Mouse (Mus musculus) liver (tissue): ENCODE results near the gene Clec2d.
"Not testable (repeated sequence)": the region's sequence is repeated elsewhere in the genome, so short reads cannot be mapped to it uniquely, and the experiment has no call there.

Experiments
- DNase-seq: peaks from one replicate; pipeline ENCODE4 v3.0.0-alpha.2; 2020; ENCODE audit warnings: mixed read lengths

The Clec2d gene

DNA sequence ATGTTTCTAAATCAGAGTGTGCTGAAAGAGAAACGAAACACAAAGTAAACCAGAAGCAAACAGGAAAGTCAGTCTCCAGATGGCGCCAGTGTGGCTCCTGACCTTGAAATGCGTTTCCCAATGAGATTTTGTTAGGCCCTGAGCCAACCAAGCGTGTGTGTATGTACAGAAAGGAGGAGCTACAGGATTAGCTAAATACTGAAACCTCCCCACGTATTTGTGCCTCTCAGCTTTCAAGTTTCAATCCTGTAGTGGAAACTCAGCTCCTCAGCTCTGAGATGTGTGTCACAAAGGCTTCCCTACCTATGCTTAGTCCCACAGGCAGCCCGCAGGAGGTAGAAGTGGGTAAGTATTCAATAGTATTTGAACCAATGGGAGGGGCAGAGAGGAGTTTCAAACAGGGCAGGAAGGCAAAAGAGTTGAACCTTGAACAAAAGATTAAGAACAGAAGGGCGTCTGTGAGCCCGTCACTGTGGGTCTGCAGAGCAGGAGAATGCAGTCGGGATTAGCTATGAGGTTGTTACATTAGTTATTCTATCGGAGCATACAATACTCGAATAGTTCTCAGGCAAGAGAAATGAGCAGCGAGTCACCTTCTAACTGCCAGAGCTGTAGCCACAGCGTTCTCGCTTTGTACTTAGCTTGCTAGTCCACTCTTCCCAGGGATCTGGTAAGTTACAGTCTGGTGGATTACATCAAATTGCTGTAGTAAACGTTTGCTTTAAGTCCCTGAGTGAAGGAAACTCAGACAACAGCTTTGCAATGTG lies at the start of gene Clec2d:
TSS of gene Clec2d (plus strand) at position 213 of the 767 bp plus-strand sequence.
- peak; percentile 78 for DNase-seq

DNA sequence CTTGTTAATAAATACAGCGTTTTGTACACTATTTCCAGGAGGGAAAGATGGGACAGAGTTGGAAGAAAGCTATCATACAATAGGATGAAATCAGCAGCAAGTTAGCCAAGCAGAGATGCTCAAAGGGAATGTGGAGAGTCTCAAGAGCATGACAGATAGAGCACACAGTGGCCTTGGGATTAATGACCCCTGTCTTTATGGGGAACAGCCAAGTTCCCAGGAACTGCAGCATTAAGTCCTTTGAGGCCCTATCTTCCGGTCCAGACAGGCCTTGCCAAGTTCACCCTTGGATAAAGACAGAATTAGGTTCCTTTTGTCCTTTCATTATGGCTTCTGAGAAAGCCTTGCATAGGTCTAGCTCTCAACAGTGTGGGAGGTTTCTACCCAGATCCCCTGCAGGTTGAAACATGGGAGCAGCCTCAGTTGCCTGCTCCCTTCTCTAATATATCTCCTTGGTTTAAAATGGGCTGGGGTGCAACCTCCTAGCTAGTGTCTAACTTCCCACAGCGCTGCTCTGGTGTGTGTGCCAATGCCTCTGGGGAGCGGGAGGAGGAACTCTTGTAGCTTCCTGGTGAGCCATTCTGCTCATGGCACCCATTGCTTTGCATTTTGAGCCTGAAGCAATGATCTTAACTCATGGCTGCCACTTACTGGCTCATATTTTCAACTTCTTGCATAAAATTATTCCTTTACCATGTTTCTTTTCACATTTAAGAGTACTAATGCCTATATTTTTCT lies 47.6 kb upstream of the Clec2d start:
- DNase-seq, result no peak

DNA sequence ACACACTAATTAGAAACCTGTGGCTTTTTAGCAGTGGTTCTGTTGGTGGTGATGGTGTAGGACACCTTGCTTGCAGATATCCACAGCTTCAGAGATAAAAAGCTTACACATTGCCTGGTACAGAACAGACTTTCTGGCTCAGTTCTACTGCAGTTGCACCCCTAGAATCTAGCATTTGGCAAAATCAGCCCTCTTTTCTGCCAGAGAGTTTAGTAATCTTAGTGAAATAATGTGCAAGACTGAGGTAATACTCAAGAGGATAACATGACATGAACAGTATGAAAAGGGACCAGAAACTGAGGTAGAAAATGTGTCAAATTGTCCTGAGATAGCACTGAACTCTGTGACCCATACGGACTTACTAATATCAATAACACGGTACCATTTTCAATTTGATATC lies 33.6 kb upstream of the Clec2d start:
- DNase-seq, result no peak

DNA sequence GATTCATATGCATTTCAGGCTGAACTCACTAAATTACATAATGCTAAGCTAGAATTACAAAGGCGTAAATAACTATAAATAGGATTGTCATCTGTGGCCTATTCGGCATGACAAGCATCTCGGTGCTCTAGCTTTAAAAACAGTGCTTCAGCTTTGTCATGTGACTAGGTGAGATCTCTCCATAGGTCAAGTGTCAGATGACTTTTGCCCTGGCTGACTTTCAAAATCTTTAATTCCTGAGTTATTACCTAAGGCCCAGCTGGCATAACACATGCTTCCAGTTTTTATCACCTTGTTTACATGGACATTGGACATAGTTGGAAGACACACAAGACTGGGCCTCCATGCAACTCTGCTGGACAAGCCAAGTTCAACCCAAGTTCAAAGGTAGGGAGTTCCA lies 20.3 kb upstream of the Clec2d start:
- DNase-seq, result no peak

DNA sequence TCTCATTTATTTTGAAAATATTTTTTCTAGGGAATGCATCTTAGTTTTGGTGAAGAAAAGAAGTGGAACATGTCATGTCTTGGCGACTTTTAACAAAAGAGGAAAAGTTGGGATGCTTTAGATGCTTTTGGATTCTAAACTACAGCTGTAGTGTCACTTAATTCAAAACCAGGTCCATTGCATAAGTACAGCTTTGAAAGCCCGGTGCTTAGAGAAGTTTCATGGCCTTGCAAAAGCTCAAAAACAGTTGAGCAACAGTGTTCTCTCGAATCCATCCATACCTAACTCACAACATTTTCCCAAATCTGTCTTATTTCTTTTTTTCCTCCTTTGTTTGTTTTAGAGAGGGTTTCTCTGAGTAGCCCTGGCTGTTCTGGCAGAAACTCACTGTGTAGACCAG lies 19.3 kb upstream of the Clec2d start:
- DNase-seq, result no peak

DNA sequence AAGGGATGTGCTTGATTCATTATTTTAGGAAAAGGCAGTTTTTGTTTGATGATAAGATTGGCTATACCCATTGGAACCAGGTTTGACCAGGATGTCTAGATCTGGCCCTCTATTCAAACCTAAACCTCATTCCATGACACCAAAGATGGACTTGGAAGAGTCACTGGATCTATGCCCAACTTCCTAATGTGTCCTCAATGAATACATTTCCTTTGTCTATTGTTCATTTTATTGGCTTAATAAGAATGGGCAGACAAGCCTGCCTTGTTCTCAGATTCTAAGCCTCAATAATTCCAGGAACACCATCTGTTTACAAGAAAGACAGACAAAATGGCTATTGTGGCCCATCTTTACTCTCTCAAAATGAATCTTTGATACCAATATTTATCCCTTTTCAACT lies 18.5 kb upstream of the Clec2d start:
- DNase-seq, result no peak

DNA sequence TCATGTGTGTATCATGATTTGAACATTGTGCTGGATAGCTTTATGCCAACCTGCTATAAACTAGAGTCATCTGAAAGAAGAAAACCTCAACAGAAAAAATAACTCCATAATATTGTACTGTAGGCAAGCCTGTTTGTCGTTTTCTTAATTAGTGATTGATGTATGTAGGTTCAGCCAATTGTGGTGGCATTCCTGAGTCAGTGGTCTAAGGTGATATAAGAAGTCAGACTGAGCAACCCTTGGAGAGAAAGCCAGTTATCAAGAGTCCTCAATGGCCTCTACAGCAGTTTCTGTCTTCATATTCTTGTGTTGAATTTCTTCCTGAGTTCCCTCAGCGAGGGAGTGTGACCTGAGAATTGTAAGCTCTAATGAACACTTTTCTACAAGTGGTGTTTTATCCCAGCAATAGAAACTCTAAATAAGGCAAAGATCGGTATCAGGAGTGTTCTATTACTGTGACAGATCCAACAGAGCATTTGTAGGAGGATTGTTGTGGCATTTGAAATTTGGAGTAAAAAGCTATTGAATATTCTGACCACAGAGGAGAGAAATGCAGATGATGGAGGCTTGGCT lies 17.7 kb upstream of the Clec2d start:
- DNase-seq, result no peak

DNA sequence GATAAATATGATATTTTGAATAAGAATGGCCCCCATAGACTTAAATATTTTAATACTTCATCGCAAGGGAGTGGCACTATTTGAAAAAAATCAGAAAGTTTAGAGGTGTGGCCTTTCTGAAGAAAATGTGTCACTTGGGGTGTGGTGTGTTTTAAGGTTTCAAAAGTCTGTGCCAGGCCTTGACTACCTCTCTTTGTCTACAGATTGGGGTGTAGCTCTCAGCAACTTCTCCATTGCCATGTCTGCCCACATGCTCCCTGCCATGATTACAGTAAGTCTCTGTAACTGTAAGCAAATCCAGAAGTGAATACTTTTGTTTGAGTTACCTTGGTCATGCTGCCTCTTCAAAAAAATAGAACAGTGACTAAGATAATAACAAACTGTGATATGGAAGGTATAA lies 16.8 kb upstream of the Clec2d start:
- DNase-seq, result no peak

DNA sequence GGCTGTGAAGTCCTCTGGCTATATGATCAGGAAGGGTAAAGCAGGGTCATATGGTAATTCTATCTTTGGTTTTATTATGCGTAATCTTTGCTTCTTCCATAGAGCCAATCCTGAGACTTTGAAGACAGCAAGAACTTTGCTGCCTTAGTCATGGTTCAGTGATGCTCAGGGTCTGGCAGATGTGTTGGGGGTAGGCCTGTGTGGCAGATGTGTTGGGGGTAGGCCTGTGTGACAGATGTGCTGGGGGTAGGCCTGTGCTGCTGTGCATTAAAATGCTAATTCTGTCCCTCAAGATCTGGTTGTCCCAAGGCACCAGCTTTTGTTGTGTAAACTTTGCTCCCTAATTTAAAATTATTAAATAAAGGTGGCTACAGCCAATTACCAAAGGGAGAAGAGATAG lies 9.5 kb upstream of the Clec2d start:
- no peak for DNase-seq

DNA sequence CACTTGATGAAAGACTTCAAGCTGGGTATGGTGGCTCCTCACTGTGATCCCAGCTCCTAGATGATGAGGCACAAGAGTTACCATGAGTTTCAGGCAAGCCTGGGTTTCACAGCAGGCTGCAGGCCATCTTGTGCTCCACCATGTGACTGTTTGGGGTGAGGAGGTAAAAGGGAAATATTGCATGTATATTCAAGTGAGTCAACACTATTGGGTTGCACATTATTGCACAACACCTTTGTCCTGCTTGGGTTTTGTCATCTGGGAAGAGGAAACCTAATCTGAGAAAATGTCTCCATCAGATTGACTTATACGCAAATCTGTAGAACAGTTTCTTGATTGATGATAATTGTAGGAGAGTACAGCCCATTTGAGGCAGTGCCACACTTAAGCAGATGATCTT lies 8.7 kb upstream of the Clec2d start:
- DNase-seq, result no peak

DNA sequence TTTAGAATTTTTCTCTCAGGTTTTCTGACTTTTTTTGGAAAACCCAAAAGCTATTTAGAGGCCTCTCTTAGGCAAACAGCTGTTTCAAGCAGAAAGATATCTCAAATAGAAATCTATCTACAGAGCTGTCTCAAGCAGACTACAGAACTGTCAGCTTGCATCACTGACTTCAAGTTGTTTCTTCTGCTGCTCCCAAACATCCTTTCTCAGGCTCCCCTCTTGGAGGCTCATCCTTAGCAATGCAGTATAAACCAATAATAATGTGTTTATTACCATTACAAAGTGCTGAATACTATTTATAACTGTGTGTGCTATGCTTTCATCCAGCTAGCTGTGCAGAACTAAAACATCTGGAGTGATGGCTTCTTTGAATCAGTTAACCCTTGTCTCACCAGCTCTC lies 5.6 kb upstream of the Clec2d start:
- DNase-seq, result no peak

DNA sequence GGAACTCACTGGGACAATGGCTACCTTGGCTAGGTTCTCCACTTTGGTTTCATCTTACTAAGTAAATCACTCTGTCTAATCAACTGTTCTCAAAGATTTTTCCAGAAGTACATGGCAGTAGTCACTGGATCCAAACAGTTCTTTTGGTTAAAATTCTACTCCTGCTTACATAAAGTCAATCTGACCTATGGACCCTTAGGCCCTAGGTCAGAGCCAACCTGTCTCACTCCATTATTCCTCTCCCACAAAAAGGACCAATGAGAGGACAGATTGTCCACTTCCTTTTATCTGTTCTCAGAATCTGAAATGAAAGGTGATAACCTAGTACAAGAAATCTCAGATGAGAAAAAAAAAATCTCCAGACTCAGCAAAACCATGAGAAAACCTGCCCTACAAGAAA lies 4.8 kb upstream of the Clec2d start:
- no peak for DNase-seq

DNA sequence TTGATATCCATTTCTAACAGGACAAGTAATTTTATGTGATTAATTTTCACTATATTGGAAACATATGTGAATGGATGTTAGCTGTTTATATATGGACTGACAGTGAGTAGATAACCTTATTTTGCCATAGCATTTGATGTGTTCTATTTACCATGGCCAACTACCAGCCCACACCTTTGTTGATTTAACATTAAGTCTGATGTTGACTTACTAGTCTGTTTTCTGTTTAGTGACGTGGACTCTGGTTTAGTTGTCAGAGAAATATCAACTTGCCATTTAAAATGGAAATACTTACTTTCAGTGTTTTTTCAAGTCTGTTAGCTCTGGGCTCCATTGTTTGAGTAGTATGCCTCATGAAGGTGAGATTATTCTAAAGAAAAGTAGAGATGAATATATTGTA lies 3.8 kb upstream of the Clec2d start:
- DNase-seq, result no peak

DNA sequence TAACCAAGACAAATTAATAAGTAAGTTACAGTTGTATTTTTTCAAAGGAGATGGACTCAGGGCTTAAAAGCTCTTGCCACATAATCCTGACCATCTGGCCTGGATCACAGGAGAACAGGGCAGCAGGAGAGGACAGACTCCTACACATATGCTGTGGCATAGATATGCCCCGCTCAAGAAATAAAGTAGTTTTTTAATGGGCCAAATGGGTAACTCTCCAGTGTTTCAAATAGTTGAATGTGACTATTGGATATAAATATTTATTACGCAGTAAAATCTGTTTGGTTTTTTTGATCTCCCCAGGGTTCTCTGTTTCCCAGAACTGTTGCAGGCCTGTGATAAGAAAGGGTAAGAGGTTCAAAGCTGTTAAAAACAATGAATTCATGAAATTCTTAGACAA lies 1.1 kb upstream of the Clec2d start:
- no peak for DNase-seq

DNA sequence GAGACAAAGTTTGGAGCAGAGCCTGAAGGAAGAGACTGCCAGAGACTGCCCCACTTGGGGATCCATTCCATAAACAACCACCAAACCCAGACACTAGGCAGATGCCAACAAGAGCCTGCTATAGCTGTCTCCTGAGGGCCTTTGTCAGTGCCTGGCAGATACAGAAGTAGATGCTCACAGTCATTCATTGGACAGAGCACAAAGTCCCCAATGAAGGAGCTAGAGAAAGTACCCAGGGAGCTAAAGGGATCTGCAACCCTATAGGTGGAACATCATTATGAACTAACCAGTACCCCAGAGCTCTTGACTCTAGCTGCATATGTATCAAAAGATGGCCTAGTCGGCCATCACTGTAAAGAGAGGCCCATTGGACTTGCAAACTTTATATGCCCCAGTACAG lies 584 bp upstream of the Clec2d start:
- not testable (repeated sequence) for DNase-seq

DNA sequence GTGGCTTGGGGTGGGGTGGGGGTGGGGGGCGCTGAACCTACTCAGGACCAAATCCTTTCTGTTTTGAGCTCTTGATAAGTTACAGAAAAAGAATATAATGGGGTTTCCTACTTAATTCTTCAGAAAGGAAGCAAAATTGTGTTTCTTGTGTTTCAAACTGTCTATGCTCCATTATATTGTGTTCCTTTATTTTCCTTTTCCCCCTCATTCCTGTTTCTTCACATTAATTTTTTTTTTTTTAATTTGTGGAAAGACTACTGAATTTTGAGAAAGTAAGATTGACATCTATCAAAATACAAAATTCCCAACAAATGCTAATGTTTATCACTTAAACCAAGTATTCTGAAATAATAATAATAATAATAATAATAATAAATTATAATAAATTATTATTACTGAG lies 834 bp downstream of the Clec2d start:
- no peak for DNase-seq

DNA sequence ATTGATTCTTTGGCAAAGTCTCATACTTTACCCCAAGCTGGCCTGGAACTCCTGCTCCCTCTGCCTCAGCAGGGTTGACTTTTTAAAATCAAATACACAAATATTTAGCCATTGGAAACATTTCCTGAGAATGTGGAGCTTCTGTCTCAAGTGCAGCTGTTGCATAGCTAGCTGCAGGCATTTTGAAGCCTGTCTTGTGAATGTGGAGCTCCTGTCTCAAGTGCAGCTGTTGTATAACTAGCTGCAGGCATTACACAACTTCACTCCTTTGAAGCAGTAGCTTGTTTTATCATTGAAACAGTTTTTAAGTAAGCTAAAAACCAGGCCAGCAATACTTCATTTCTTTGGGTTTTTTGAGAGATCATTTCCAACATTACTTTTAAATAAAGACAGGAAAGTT lies 1.3 kb downstream of the Clec2d start:
- peak; percentile 4 for DNase-seq

DNA sequence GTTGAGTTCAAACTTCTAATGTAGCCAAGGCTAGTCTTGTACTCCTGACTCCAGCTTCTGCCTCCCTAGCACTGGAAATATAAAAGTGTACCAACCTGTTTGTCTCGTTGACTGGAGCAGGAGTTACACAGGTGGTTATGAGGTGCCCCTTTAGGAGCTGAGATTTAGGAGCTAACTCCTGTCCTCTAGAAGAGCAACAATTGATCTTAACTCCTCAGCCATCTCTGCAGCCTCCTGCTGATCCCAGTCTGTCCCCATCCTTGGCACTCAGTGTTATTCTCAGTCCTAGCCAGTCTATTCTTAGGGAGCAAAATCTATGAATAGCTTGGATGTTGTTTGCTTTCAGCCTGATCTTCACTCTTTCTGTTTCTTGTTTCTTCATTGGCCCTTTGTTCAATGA lies 2.1 kb downstream of the Clec2d start:
- no peak for DNase-seq

DNA sequence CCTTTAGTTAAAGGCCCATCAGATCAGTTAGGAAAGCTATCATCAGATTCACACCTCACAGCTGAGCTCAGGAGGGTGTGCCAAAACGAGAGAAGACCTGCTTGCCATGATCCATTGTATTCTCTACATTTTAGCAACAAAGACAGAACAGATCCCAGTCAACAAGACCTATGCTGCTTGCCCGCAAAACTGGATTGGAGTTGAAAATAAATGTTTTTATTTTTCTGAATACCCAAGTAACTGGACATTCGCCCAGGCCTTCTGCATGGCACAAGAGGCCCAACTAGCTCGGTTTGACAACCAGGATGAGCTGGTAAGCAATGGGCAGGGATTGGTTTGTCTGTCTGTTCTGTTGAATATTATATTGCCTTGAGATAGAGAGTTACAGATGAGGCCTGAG lies 3.6 kb downstream of the Clec2d start:
- DNase-seq, result not testable (repeated sequence)

DNA sequence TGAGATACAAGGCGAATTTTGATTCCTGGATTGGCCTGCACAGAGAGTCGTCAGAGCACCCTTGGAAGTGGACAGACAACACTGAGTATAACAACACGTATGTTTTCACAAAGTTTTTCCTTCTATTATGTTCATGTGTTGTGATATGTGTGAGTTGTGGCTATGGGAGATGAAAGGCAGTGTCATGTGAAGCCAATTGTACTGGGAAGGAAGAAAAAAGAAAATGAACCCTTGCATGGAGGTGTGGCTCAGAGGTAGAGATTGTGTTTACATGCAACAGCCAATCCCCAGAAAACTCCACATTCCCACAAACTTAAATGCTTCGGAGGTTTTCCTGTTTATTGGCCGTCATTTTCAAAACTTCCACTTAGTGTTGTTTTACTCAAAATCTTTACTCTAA lies 4.4 kb downstream of the Clec2d start:
- DNase-seq, result no peak

DNA sequence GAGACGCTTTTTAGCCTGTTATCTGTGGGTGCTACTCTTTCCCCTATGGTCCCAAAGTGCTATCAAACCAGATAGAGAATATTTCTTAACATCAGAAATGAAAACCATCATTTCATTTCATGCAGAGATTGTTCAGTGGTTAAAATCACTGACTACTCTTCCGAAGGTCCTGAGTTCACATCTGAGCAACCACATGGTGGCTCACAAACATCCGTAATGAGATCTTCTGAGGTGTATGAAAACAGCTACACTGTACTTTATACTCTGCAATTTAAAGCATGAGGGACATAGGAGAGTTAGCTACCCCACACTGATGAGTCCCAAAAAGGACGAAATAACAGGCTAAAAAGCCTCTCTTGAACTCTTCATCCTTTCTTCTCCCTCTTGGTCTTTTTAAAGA lies 5.6 kb downstream of the Clec2d start:
- DNase-seq, result no peak

DNA sequence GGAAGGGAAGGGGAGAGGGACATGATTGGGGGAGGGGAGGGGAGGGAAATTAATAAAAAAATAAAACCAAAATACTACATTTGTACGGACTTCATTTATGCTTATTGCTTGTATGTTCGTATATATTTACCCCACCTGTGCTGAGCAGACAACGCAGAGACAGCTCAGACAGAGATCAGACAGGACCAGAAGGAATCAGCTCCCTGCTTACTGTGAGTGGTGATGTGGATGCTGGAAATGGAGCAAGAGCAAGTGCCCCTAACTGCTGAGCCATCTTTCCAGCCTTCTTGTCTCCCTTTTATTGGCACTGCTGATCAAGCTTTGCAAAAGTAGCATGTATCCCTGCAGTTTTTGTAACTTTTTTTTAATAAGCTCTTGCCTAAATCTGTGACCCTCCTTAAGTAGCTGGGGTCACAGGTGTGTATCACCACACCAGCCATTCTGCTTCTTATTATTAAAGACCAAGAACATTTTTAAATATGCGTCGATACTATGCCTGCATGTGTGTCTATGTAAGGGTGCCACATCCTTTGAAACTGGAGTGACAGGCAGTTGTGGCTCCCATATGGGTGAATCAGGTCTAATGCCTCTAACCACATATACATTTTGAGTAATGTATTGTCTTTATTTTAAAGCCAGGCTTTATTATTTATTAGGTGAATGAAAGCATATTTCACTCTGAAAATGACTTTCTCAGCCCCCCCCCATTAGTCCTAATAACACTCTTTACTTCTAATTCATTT lies 6.2 kb downstream of the Clec2d start:
- DNase-seq, result no peak

DNA sequence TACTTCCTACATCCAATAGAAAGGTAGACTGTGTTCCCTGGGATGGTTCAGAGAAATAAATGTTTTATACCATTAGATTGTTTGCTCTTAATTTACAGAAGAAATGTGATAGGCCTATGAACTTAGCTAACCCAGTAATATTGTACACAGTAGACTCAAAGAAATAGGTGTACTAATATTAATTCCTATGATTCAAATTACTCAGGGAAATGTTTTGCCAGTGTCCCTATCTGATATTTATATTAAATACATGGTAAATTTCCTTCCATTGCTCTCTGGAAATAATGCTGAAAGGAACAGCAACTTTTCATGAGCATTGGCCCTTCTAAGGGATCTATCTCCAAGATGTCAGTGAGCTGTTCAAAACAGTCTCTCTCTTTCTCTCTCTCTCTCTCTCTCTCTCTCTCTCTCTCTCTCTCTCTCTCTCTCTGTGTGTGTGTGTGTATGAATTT lies 6.8 kb downstream of the Clec2d start:
- no peak for DNase-seq
